Mouse (Mus musculus) brain, embryonic 14.5 days (tissue): ENCODE measurements around the gene Cad.

Source experiments
- CTCF ChIP-seq: fragments of 200-500 bp; IDR thresholded peaks from 2 replicates; pipeline ENCODE4 v1.5.1; 2012; ENCODE audit warnings: inconsistent platforms, mild to moderate bottlenecking, moderate library complexity, borderline replicate concordance; ENCODE audit not compliant: insufficient read depth, insufficient read length; ENCODE audit errors: extremely low read depth
- POLR2A ChIP-seq: fragments of 200-500 bp; IDR thresholded peaks from 2 replicates; pipeline ENCODE4 v1.6.1; 2012; ENCODE audit warnings: mild to moderate bottlenecking, inconsistent platforms, borderline replicate concordance; ENCODE audit not compliant: poor library complexity, insufficient read depth, insufficient read length, severe bottlenecking; ENCODE audit errors: extremely low read depth

DNA sequence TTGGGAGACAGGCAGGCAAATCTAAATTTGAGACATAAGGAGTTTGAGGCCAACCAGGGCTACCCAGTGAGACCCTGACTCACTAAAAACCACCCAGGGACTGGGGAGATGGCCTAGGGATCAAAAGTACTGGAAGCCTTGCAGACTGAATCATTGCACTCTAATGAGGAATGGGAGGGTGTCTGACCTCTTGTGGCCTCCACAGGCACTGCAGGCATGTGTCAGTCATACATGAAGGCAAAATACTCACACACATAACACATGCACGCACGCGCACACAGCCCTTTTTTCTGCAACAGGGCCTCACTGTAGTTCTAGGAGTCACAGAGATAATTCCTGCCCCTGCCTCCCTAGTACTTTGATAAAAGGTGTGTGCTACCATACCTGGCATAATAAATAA lies 26.8 kb downstream of the Cad start:
- TF ChIP-seq POLR2A = no peak
- TF ChIP-seq CTCF = peak; percentile 68; the same call in 1 of the 2 replicates
